Mouse (Mus musculus) WW6 (cell line): ENCODE results near the gene Calhm3.

Experiments
- DNase-seq: peaks from one replicate; pipeline ENCODE4 v3.0.0-alpha.2; 2013; ENCODE audit warnings: low read depth, low spot score

The Calhm3 gene

DNA sequence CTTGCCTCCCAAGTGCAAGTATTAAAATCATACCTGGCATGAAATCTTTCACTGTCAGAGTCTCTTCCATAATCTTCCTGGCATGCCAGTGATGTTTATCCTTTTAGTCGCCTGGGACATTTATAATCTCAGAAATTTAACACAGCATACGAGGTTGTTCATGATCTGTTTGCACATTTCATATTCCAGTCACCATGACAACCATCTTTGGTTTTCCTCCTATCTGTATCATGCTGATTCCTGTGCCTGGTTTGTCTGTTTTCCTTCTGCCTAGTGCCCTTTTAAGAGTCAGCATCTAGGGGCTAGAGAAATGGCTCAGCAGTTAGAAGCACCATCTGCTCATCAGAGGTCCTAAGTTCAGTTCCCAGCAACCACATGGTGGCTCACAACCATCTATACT lies 38.9 kb downstream of the Calhm3 start:
- DNase-seq: no peak

DNA sequence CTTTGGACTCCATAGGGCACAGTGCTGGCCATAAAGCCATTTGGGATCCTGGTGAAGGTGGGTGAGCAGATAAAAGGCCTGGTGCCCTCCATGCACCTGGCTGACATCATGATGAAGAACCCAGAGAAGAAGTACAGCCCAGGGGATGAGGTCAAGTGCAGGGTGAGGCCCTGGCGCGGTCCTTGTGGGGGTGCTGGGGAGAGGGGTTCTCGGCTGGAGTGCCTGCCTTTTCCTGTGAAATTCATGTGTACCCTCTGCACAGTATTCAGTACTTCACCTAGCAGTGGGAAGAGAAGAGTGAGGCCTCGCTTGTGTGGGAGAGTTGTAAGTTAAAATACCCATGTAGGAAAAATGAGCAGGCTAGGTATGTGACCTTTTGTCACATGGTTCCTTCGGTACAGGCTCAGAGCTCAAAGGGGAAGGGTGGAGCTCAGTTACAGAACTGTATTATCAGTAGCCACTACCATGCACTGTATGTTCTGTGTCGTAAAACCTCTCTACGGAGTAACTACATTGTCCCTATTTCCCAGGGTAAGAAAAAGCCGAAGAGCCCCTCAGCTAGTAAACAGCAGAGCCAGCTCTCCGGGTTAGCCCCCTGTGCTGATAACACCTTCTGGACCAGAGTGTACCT lies 52.8 kb downstream of the Calhm3 start:
- no peak for DNase-seq
